Mouse (Mus musculus): Measurements from ENCODE around the gene Lpp. TPM values are rescaled to one million over a fixed set of nuclear protein-coding genes. Genes with fewer than 3 reads are reported as not detected.

The Lpp gene
- polyA plus RNA-seq, 1 experiment from 2014 or later, result 42.6 TPM

- Histone ChIP-seq H3K27me3 (no peaks in the 10 kb centered on the region), H3K4me1 (replicated peaks) (peaks cover 31% of the 10 kb centered on the region), H3K36me3 (no peaks in the 10 kb centered on the region), H3K4me2 (peak overlapping the region; percentile 21; the same call in 1 of the 2 replicates), H3K27ac (peak overlapping the region; percentile 74), H3K9me3 (replicated peaks) (no peaks in the 10 kb centered on the region), H3K9ac (no peak overlapping the region), H3K4me3 (no peak overlapping the region)
- WGBS, result 21% methylated on average over 6 of the region's 6 CpGs
- ATAC-seq (replicated peaks; ENCODE audit: insufficient number of reproducible peaks, insufficient read depth, low FRiP score, low read depth), result no peak; the same call in 1 of the 2 replicates
These were observed 498.1 kb downstream of the Lpp start for GRCm38 (mm10) chr16:24891453-24891852.

- Histone ChIP-seq H3K4me1 (replicated peaks) (peaks cover 26% of the 10 kb centered on the region), H3K9ac (no peak overlapping the region), H3K36me3 (no peaks in the 10 kb centered on the region), H3K9me3 (replicated peaks) (no peaks in the 10 kb centered on the region), H3K27me3 (no peaks in the 10 kb centered on the region), H3K27ac (no peak overlapping the region), H3K4me3 (no peak overlapping the region), H3K4me2 (no peak overlapping the region)
- 81% methylated on average over 5 of the region's 5 CpGs for WGBS
- ATAC-seq (replicated peaks; ENCODE audit: insufficient number of reproducible peaks, insufficient read depth, low FRiP score, low read depth), result no peak
These were observed 501.9 kb downstream of the Lpp start for GRCm38 (mm10) chr16:24895160-24895559.

- Histone ChIP-seq H3K9me3 (replicated peaks) (no peaks in the 10 kb centered on the region), H3K4me2 (no peak overlapping the region), H3K27ac (no peak overlapping the region), H3K36me3 (no peaks in the 10 kb centered on the region), H3K4me3 (no peak overlapping the region), H3K9ac (no peak overlapping the region), H3K4me1 (replicated peaks) (peaks cover 18% of the 10 kb centered on the region), H3K27me3 (no peaks in the 10 kb centered on the region)
- WGBS, result 44% methylated on average over 3 of the region's 3 CpGs
- ATAC-seq (replicated peaks; ENCODE audit: insufficient number of reproducible peaks, insufficient read depth, low FRiP score, low read depth), result no peak
These were observed 504.3 kb downstream of the Lpp start for GRCm38 (mm10) chr16:24897641-24898040.

GRCm38 (mm10) chr16:24900241-24900796 lies 507.0 kb downstream of the Lpp start:
- Histone ChIP-seq H3K27ac (peak overlapping the region; percentile 13; the same call in 1 of the 2 replicates), H3K27me3 (no peaks in the 10 kb centered on the region), H3K4me3 (no peak overlapping the region), H3K36me3 (no peaks in the 10 kb centered on the region), H3K4me2 (no peak overlapping the region), H3K9ac (no peak overlapping the region), H3K9me3 (replicated peaks) (no peaks in the 10 kb centered on the region), H3K4me1 (replicated peaks) (peaks cover 21% of the 10 kb centered on the region)
- ATAC-seq (replicated peaks; ENCODE audit: insufficient number of reproducible peaks, insufficient read depth, low FRiP score, low read depth), result no peak
- 42% methylated on average over 2 of the region's 2 CpGs for WGBS

- ATAC-seq (replicated peaks; ENCODE audit: insufficient number of reproducible peaks, insufficient read depth, low FRiP score, low read depth), result no peak
- H3K9ac ChIP-seq, result no peak overlapping the region
- H3K4me1 ChIP-seq (replicated peaks), result peaks cover 21% of the 10 kb centered on the region
- no peaks in the 10 kb centered on the region for H3K27me3 ChIP-seq
- 75% methylated on average over 6 of the region's 6 CpGs for WGBS
- H3K36me3 ChIP-seq, result no peaks in the 10 kb centered on the region
- H3K27ac ChIP-seq, result no peak overlapping the region
- no peak overlapping the region for H3K4me2 ChIP-seq
- H3K9me3 ChIP-seq (replicated peaks), result no peaks in the 10 kb centered on the region
- H3K4me3 ChIP-seq, result no peak overlapping the region
These were observed 508.0 kb downstream of the Lpp start for GRCm38 (mm10) chr16:24901139-24901859.

- Histone ChIP-seq H3K27ac (peak overlapping the region; percentile 23; the same call in 1 of the 2 replicates), H3K4me3 (no peak overlapping the region), H3K4me1 (replicated peaks) (peaks cover 21% of the 10 kb centered on the region), H3K27me3 (no peaks in the 10 kb centered on the region), H3K4me2 (no peak overlapping the region), H3K36me3 (no peaks in the 10 kb centered on the region), H3K9me3 (replicated peaks) (no peaks in the 10 kb centered on the region), H3K9ac (no peak overlapping the region)
- no peak for ATAC-seq (replicated peaks; ENCODE audit: insufficient number of reproducible peaks, insufficient read depth, low FRiP score, low read depth)
- WGBS, result 76% methylated on average over 1 of the region's 1 CpGs
These were observed 508.8 kb downstream of the Lpp start for GRCm38 (mm10) chr16:24902111-24902510.

GRCm38 (mm10) chr16:24908926-24909325 lies 515.6 kb downstream of the Lpp start:
- no peak overlapping the region for H3K4me2 ChIP-seq
- no peak overlapping the region for H3K4me3 ChIP-seq
- H3K9ac ChIP-seq, result no peak overlapping the region
- H3K4me1 ChIP-seq (replicated peaks), result peaks cover 29% of the 10 kb centered on the region
- ATAC-seq (replicated peaks; ENCODE audit: insufficient number of reproducible peaks, insufficient read depth, low FRiP score, low read depth), result no peak
- WGBS, result 73% methylated on average over 1 of the region's 1 CpGs
- H3K27me3 ChIP-seq, result no peaks in the 10 kb centered on the region
- peak overlapping the region; percentile 28; the same call in 1 of the 2 replicates for H3K27ac ChIP-seq
- no peaks in the 10 kb centered on the region for H3K9me3 ChIP-seq (replicated peaks)
- no peaks in the 10 kb centered on the region for H3K36me3 ChIP-seq

GRCm38 (mm10) chr16:24910321-24910720 lies 517.0 kb downstream of the Lpp start:
- Histone ChIP-seq H3K4me1 (replicated peaks) (peaks cover 41% of the 10 kb centered on the region), H3K4me2 (no peak overlapping the region), H3K27ac (no peak overlapping the region), H3K4me3 (no peak overlapping the region), H3K9me3 (replicated peaks) (no peaks in the 10 kb centered on the region), H3K36me3 (no peaks in the 10 kb centered on the region), H3K9ac (no peak overlapping the region), H3K27me3 (no peaks in the 10 kb centered on the region)
- no peak for ATAC-seq (replicated peaks; ENCODE audit: insufficient number of reproducible peaks, insufficient read depth, low FRiP score, low read depth)
- 68% methylated on average over 6 of the region's 6 CpGs for WGBS

GRCm38 (mm10) chr16:24910834-24911233 lies 517.5 kb downstream of the Lpp start:
- Histone ChIP-seq H3K27ac (peak overlapping the region; percentile 2; the same call in 1 of the 2 replicates), H3K4me1 (replicated peaks) (peaks cover 41% of the 10 kb centered on the region), H3K36me3 (no peaks in the 10 kb centered on the region), H3K27me3 (no peaks in the 10 kb centered on the region), H3K9ac (no peak overlapping the region), H3K4me2 (no peak overlapping the region), H3K4me3 (no peak overlapping the region), H3K9me3 (replicated peaks) (no peaks in the 10 kb centered on the region)
- WGBS, result 33% methylated on average over 3 of the region's 3 CpGs
- no peak for ATAC-seq (replicated peaks; ENCODE audit: insufficient number of reproducible peaks, insufficient read depth, low FRiP score, low read depth)

- Histone ChIP-seq H3K4me1 (replicated peaks) (peaks cover 41% of the 10 kb centered on the region), H3K36me3 (no peaks in the 10 kb centered on the region), H3K9me3 (replicated peaks) (no peaks in the 10 kb centered on the region), H3K4me2 (no peak overlapping the region), H3K9ac (no peak overlapping the region), H3K27me3 (no peaks in the 10 kb centered on the region), H3K27ac (no peak overlapping the region), H3K4me3 (no peak overlapping the region)
- WGBS, result 79% methylated on average over 1 of the region's 1 CpGs
- no peak for ATAC-seq (replicated peaks; ENCODE audit: insufficient number of reproducible peaks, insufficient read depth, low FRiP score, low read depth)
These were observed 519.1 kb downstream of the Lpp start for GRCm38 (mm10) chr16:24912381-24912780.

- ATAC-seq (replicated peaks; ENCODE audit: insufficient number of reproducible peaks, insufficient read depth, low FRiP score, low read depth), result no peak
- Histone ChIP-seq H3K27ac (peak overlapping the region; percentile 78), H3K36me3 (no peaks in the 10 kb centered on the region), H3K4me1 (replicated peaks) (peaks cover 41% of the 10 kb centered on the region), H3K9ac (no peak overlapping the region), H3K4me2 (no peak overlapping the region), H3K4me3 (no peak overlapping the region), H3K9me3 (replicated peaks) (no peaks in the 10 kb centered on the region), H3K27me3 (no peaks in the 10 kb centered on the region)
- WGBS, result 79% methylated on average over 3 of the region's 3 CpGs
These were observed 519.7 kb downstream of the Lpp start for GRCm38 (mm10) chr16:24913021-24913420.

Measured in heart, embryonic 15.5 days (tissue).